Mouse (Mus musculus): ENCODE results near the gene Dkk1.
"Not testable (repeated sequence)": the region's sequence is repeated elsewhere in the genome, so short reads cannot be mapped to it uniquely, and the experiment has no call there.

Dkk1 gene

GRCm38 (mm10) chr19:30549044-30549853 lies at the start of gene Dkk1:
TSS of gene Dkk1 (minus strand) at chr19:30549665.
- no peak for DNase-seq (ENCODE audit: low spot score in 2 of 2)

GRCm38 (mm10) chr19:30586366-30586765 lies 36.9 kb upstream of the Dkk1 start:
- DNase-seq (ENCODE audit: low spot score in 2 of 2): no peak

- DNase-seq (ENCODE audit: low spot score in 2 of 2): no peak
These were observed 15.1 kb upstream of the Dkk1 start for GRCm38 (mm10) chr19:30564516-30564915.

DNA sequence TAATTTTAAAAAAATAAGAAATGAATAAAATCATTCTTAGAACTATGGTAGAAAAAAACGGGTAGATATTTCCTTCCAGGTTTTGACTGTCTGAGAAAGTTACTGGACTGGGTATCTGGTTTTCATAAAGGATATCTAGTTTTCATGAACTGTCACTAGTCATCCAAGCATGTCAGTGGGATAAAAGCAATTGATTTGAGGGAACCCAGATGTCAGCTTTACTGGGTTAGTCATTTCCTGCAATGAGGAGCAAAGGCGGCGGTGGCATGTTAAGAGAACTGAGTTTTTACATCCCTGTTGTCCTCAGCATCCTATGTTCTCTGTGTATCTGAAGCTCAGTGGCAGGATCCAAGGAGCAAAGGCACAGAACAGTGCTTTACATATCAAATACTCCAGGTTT lies 14.4 kb upstream of the Dkk1 start:
- no peak for DNase-seq (ENCODE audit: low spot score in 2 of 2)

GRCm38 (mm10) chr19:30558024-30558423 lies 8.6 kb upstream of the Dkk1 start:
- no peak for DNase-seq (ENCODE audit: low spot score in 2 of 2)

GRCm38 (mm10) chr19:30554467-30554881 lies 5.0 kb upstream of the Dkk1 start:
- DNase-seq (ENCODE audit: low spot score in 2 of 2): peak; percentile 20 to 57

GRCm38 (mm10) chr19:30553740-30554139 lies 4.3 kb upstream of the Dkk1 start:
- no peak for DNase-seq (ENCODE audit: low spot score in 2 of 2)

DNA sequence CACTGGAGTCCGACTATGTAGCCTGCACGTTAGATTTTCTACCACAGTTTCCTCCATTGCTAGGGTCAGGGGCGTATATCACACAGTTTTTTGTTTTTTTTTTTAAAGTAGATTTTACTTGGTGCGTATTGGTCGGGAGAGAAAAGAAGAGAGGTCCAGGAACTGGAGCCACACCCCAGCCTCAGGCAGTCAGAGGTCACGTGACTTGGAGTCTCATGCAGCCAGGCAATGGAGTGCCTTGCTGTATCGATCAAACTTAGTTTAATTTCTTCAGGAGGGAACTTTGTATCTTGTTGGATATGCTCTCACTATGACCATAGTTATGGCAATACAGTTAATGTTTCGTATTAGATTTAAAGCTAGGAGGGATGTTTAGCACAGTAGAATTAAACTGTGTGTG lies 2.8 kb upstream of the Dkk1 start:
- no peak for DNase-seq (ENCODE audit: low spot score in 2 of 2)

GRCm38 (mm10) chr19:30549854-30550647 lies 586 bp upstream of the Dkk1 start:
- no peak for DNase-seq (ENCODE audit: low spot score in 2 of 2)

DNA sequence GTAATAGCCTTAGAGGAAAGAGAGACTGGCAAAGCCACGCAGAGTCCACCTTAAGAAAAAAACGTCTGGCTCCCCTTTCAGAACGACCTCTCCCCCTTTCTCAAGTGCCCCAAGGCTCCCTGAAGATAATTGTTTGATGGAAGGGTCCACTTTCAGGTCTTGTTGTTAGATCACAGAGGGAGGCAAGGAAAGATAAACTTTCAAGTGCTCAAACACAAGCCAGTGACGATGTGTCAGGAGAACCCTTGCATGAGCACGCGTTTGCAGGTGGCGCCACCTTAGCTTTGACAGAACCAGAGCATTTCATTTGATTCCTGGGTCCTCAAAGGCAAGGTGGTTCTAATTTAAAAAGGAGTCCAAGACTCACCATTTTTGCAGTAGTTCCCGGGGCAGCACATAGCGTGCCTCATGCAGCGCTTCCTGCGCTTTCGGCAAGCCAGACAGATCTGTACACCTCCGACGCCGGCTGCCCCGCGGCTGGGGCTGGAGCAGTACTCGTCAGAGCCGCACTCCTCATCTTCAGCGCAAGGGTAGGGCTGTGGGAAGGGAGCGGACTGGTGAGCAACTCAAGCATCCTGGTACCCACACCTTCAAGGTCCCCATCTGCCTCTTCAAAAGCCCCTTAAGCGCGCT lies 938 bp downstream of the Dkk1 start:
- DNase-seq (ENCODE audit: low spot score in 2 of 2): no peak

DNA sequence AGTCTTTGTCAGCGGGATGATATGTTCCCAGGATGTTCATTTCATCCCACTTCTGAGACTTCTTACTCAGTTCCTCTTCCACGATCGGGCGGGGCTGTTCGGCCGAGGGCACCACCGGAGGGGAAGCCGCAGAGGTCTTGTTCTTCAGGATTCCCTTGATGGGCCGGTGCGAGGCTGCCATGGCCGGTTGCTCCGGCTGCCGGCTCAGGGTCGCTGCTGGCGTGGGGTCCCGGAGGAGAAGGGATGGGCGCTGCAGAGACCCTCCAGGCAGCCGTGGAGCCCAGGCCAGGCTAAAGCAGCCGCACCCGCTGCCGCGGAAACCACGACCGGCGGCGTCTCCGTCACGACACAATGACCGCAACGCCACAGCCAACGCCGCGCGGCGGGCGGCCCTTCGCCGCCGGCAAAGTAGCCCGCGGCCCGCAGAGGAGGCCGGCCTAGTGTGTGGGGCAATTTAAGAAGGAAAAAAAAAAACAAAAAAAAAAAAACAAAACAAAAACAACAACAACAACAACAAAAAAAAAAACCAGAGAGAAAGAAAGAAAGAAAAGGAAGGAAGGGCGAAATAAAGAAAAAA lies 10.0 kb downstream of the Dkk1 start:
- DNase-seq (ENCODE audit: low spot score in 2 of 2): not testable (repeated sequence)

GRCm38 (mm10) chr19:30516771-30517170 lies 32.7 kb downstream of the Dkk1 start:
- DNase-seq (ENCODE audit: low spot score in 2 of 2): no peak

DNA sequence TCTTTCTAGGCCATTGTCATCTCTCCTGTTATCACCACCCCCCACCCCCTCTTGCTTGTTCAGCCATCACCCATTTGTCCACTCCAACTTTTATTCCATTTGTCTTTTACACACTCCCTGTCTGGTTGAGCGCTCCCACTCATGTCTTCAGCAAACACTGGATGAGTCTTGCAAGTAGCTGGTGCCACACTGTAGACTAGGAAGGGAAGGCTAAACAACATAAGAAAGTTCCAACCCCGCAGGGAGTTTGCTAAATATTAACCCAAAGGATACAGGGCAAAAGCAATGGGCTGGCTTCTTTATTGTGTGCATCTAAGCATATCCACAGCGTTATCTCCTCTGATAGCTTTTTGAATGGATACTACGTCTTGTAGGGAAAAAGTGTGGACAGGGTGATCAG lies 39.0 kb downstream of the Dkk1 start:
- no peak for DNase-seq (ENCODE audit: low spot score in 2 of 2)

DNA sequence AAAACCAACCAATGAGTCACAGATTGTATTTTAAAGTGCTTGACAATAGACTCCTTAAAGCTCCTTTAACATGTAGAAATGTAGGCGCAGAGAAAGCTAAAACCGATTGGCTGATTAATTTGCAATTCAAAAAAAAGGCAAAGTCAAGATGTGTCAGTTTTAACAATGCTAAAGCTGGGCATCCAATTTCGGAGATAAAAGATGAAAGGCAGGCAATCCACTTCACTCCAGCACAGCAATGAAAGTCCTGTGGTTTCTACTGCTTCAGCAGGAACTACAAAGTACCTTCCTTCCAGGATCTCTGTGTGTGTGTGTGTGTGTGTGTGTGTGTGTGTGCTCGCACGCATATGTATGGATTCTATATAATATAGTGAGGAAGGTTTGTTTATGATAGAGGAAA lies 44.0 kb downstream of the Dkk1 start:
- no peak for DNase-seq (ENCODE audit: low spot score in 2 of 2)
